Mouse (Mus musculus) frontal cortex, postnatal 10 days (tissue): ENCODE data around the gene Tma7.

Experiments used
- DNase-seq, 2 experiments: peaks; one replicate each; pipeline ENCODE4 v3.0.0; 2022; ENCODE audit warnings: low spot score in 2 of 2, mixed read lengths in 1 of 2

Gene Tma7

GRCm38 (mm10) chr9:109041351-109041750 lies 41.0 kb downstream of the Tma7 start:
- no peak for DNase-seq

- DNase-seq: no peak
These were observed 41.5 kb downstream of the Tma7 start for GRCm38 (mm10) chr9:109040906-109041305.

- DNase-seq: no peak
These were observed 42.2 kb downstream of the Tma7 start for GRCm38 (mm10) chr9:109040216-109040615.

- DNase-seq: no peak
These were observed 42.7 kb downstream of the Tma7 start for GRCm38 (mm10) chr9:109039681-109040080.

GRCm38 (mm10) chr9:109038901-109039364 lies 43.5 kb downstream of the Tma7 start:
- no peak for DNase-seq

- peak in 1 of 2 experiments; percentile 51 for DNase-seq
These were observed 44.1 kb downstream of the Tma7 start, which contains the start of gene Shisa5 for GRCm38 (mm10) chr9:109038086-109038895. Gene Shisa5, plus strand, starts transcription at chr9:109038565.

GRCm38 (mm10) chr9:109032435-109032834 lies 50.0 kb downstream of the Tma7 start:
- no peak for DNase-seq

- no peak for DNase-seq
These were observed 50.7 kb downstream of the Tma7 start for GRCm38 (mm10) chr9:109031686-109032085.

- no peak for DNase-seq
These were observed 51.4 kb downstream of the Tma7 start for GRCm38 (mm10) chr9:109031001-109031400.

GRCm38 (mm10) chr9:109030312-109030711 lies 52.1 kb downstream of the Tma7 start:
- no peak for DNase-seq

GRCm38 (mm10) chr9:109028919-109029318 lies 53.5 kb downstream of the Tma7 start:
- no peak for DNase-seq

GRCm38 (mm10) chr9:109028421-109028820 lies 54.0 kb downstream of the Tma7 start:
- DNase-seq: no peak

- DNase-seq: no peak
These were observed 54.9 kb downstream of the Tma7 start for GRCm38 (mm10) chr9:109027521-109027920.
